In genomic region chr17:26662978-26663683, GRCm38 (mm10) we compare ENCODE assay signal across 8 mouse cellular contexts. TPM values are rescaled to one million over a fixed set of nuclear protein-coding genes. Genes with fewer than 3 reads are reported as not detected.
A peak's percentile ranks its signal among the peaks of the same experiment; 100 is the strongest.
DNase-seq lines count a peak whose midpoint lies in the region; ATAC-seq and TF ChIP-seq lines count a peak whose summit lies in the region.

Gene Atp6v0e (plus strand): TSS chr17:26663231.

- H3K4me1 ChIP-seq in bone marrow macrophage, adult 2 months (ENCODE audit: control insufficient read depth, insufficient read depth, low read length), result peaks cover 12% of the 10 kb centered on the region
- peaks cover 7% of the 10 kb centered on the region for H3K4me1 ChIP-seq in embryonic fibroblast, embryonic 13.5 days (ENCODE audit: control insufficient read depth, insufficient read depth, low read length)
- peaks cover 32% of the 10 kb centered on the region for H3K4me1 ChIP-seq in heart, embryonic 10.5 days
- peaks cover 19% of the 10 kb centered on the region for H3K4me1 ChIP-seq in kidney, embryonic 15.5 days

- peak; percentile 79 for ATAC-seq in kidney, embryonic 15.5 days (replicated peaks; ENCODE audit: low FRiP score)
- ATAC-seq in monocyte, adult 5-6 weeks (replicated peaks; ENCODE audit: insufficient number of reproducible peaks, low FRiP score, low TSS enrichment, poor library complexity, severe bottlenecking), result peak; percentile 91

- H3K4me3 ChIP-seq in bone marrow macrophage, adult 2 months (ENCODE audit: insufficient read depth, low read length), result peak within 1 kb of the TSS; percentile 68
- peak within 1 kb of the TSS; percentile 54 for H3K4me3 ChIP-seq in embryonic fibroblast, embryonic 13.5 days (ENCODE audit: insufficient read depth, low read length)
- H3K4me3 ChIP-seq in heart, embryonic 10.5 days, result peak within 1 kb of the TSS; percentile 77
- H3K4me3 ChIP-seq in kidney, embryonic 15.5 days (replicated peaks), result peak within 1 kb of the TSS; percentile 76

- DNase-seq in A20 (ENCODE audit: low read depth, low spot score) (peak; percentile 96), liver (peak; percentile 96)
- peak; percentile 97 for DNase-seq in heart, embryonic 10.5 days (ENCODE audit: low spot score)
- DNase-seq in spleen, postnatal 4 days (ENCODE audit: low spot score in 2 of 2), result peak; percentile 94 to 99

- 2% methylated on average over 28 of the region's 28 CpGs for WGBS in heart, embryonic 10.5 days
- 3% methylated on average over 28 of the region's 28 CpGs for WGBS in kidney, embryonic 15.5 days

- H3K27me3 ChIP-seq in heart, embryonic 10.5 days (ENCODE audit: insufficient read depth, poor library complexity, severe bottlenecking), result no peaks in the 10 kb centered on the region
- no peaks in the 10 kb centered on the region for H3K27me3 ChIP-seq in kidney, embryonic 15.5 days

- peak within 1 kb of the TSS; percentile 62 for H3K9ac ChIP-seq in kidney, embryonic 15.5 days

- peak; percentile 77 for TF ChIP-seq CTCF in bone marrow macrophage, adult 2 months (IDR thresholded peaks at IDR 0.05; ENCODE audit: low read depth, low read length)
- TF ChIP-seq CTCF in embryonic fibroblast, embryonic 13.5 days (IDR thresholded peaks at IDR 0.05; ENCODE audit: borderline replicate concordance, insufficient read depth, low read length), result peak; percentile 86

- no peaks in the 10 kb centered on the region for H3K36me3 ChIP-seq in heart, embryonic 10.5 days
- no peaks in the 10 kb centered on the region for H3K36me3 ChIP-seq in kidney, embryonic 15.5 days

- H3K4me2 ChIP-seq in kidney, embryonic 15.5 days, result peak within 1 kb of the TSS; percentile 87

- H3K27ac ChIP-seq in bone marrow macrophage, adult 2 months (ENCODE audit: insufficient read depth, low read depth, low read length), result peak within 1 kb of the TSS; percentile 8; the same call in 1 of the 2 replicates
- no peak within 1 kb of the TSS for H3K27ac ChIP-seq in embryonic fibroblast, embryonic 13.5 days (ENCODE audit: insufficient read depth, low read length)
- peak within 1 kb of the TSS; percentile 88 for H3K27ac ChIP-seq in heart, embryonic 10.5 days
- peak within 1 kb of the TSS; percentile 57 for H3K27ac ChIP-seq in kidney, embryonic 15.5 days

- H3K9me3 ChIP-seq in heart, embryonic 10.5 days, result no peaks in the 10 kb centered on the region
- H3K9me3 ChIP-seq in kidney, embryonic 15.5 days (replicated peaks), result no peaks in the 10 kb centered on the region

- 0 out of 2 replicates have a peak, but pooled peaks have one; percentile 39 for TF ChIP-seq POLR2A in bone marrow macrophage, adult 2 months (IDR thresholded peaks at IDR 0.05; ENCODE audit: borderline replicate concordance, low read depth, low read length)
- peak; percentile 87 for TF ChIP-seq POLR2A in embryonic fibroblast, embryonic 13.5 days (IDR thresholded peaks at IDR 0.05; ENCODE audit: low read depth, low read length)

RNA-seq across cellular contexts. Expression of gene Atp6v0e, which starts in this region (rescaled TPM):
- 298 and 337 TPM in 2 replicates for polyA plus RNA-seq in bone marrow macrophage, adult 2 months (2012; ENCODE audit: insufficient read depth, insufficient read length, missing spikeins)
- 174 and 192 TPM in 2 replicates for polyA plus RNA-seq in embryonic fibroblast, embryonic 13.5 days (2011; ENCODE audit: insufficient read length, low read depth, missing spikeins)
- 189 and 213 TPM in 2 replicates for polyA plus RNA-seq in heart, embryonic 10.5 days (2016; fragmentation: Nextera tagmentation; extraction: Ambion mirVana)
- 211 and 224 TPM in 2 replicates for polyA plus RNA-seq in kidney, embryonic 15.5 days (2015; fragmentation: Nextera tagmentation; extraction: Ambion mirVana)
- 314 to 369 TPM (median 315 TPM) in 3 replicates for total RNA-seq in monocyte, adult 5-6 weeks (2017)
